Mouse (Mus musculus) T-helper 17 cell (primary cell): ENCODE measurements around the gene Scube3.

ENCODE experiments used
- in situ Hi-C, 2 experiments: fragments of 300-600 bp; cut with MboI, MseI; formaldehyde crosslinking; loops; 1 replicate in 1 of 2; 2 replicates in 1 of 2; pipeline ENCODE4 v1.15.1; 2025; ENCODE audit warnings: high pct_unique_total_duplicates in 2 of 2

Scube3 gene

DNA sequence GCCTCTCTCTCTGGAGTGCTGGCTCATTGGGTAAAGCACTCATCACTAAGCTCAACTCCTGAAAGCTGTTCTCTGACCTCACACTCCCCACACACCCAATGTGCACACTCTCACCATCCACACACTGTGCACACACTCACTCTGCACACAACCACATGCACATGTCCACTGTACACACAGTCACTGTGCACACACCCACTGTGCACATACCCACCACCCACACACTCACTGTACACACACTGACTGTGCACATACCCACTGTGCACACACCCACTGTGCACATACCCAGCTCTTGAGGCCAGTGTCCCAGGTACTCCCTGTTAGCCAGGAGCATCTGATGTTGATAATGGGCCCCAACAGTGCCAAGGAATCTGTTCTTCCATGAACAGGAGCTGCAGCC lies 10.8 kb upstream of the Scube3 start:
- in situ Hi-C loops: loop anchor here in 1 of 2 experiments (5.0 kb wide), 1 partner anchor 49 kb away; the partner anchor contains the start of gene Tcp11

DNA sequence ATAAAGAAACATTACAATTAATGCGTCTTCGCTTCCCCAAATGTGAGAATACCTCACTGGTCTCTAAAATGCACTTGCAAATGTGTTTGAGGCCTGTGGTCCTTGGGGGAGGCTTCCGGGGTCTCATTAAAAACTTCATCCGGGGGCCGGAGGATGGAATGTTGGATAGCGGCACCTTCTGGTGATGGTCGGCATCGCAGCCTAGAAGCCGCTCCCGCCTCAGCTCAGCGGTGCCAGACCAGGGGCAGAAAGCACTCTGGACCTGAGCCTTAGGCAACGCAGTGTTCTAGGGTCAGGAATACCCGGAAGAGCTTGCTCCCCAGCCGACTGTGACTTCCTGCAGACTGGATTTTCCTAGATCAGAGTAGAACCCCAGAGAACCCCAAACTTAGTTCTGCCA lies 8.7 kb upstream of the Scube3 start:
- in situ Hi-C loops: loop anchor here in 1 of 2 experiments (5.0 kb wide), 1 partner anchor 51 kb away; the partner anchor contains the start of gene Tcp11

DNA sequence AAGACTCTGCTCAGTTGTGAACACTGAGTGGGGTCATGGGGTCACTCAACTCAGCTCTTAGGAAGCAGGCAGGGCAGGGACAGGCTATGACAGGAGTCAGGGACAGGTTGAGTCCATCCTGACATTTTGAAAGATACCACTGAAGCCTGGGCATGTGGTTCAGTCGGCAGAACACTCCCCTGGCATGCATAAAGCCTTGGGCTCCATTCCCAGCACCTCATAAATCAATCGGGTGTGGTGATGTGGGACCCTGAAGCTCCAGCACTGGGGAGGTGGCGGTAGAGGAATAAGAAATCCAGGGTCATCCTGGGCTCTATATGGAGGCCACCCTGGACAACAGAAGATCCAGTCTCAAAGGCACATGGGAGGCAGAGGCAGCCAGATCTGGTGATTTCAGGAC lies 6.4 kb upstream of the Scube3 start:
- in situ Hi-C loops: no loop called here

DNA sequence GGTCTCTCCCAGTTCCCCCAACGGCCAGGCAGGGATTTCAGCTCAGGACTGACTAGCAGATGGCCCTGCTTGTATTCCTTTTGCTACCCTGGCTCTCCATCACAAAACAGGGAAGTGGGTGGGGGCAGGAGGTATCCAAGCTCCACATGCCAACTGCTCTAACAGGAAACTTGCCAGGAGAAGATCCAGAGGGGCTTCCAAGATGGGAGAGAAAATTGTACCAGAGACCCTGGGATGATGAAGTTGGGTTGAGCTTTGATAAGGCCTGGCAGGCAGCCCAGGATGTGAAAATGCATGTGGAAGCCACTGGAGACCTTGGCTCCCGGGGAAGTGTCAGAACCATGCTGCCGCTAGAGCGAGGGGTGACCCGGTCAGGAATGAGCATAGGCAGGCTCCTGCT lies 5.7 kb upstream of the Scube3 start:
- in situ Hi-C loops: no loop called here

DNA sequence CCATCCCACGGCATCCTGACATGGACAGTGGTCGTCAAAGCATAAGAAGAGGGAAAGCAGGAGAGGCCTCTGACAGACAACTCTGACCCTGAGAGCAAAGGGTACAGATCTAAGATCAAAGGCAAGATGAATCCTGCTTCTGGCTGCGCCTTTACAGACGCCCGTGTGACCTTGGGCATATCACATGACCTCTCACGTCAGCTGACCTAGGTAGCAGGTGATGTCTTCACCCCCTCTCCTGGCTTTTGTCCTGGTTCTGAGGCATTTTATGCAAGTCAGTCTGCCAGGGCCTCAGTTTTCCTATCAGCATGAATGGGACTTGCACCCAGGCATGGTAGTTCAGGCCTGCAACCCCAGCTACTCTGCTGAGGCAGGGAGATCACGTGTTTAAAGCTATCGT lies 3.9 kb upstream of the Scube3 start:
- in situ Hi-C loops: no loop called here

DNA sequence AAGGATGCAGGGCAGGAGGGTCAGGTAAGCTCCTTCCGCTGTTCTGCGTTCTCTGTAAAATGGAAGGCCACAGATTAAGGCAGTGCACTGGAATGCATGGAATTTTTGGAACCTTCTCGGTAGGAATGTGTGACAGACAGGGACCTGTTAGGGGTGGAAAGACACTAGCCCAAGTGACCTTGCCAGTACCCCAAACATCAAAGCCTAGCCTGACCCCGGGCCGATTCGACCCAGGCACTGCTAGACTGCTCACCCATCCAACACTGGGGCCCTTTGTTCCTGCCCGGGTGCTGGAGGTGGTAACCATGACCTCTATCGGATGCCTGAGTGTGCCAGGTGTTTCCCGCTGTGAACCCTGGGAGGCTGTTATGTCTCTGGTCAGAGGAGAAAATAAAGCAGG lies 3.3 kb upstream of the Scube3 start:
- in situ Hi-C loops: no loop called here

DNA sequence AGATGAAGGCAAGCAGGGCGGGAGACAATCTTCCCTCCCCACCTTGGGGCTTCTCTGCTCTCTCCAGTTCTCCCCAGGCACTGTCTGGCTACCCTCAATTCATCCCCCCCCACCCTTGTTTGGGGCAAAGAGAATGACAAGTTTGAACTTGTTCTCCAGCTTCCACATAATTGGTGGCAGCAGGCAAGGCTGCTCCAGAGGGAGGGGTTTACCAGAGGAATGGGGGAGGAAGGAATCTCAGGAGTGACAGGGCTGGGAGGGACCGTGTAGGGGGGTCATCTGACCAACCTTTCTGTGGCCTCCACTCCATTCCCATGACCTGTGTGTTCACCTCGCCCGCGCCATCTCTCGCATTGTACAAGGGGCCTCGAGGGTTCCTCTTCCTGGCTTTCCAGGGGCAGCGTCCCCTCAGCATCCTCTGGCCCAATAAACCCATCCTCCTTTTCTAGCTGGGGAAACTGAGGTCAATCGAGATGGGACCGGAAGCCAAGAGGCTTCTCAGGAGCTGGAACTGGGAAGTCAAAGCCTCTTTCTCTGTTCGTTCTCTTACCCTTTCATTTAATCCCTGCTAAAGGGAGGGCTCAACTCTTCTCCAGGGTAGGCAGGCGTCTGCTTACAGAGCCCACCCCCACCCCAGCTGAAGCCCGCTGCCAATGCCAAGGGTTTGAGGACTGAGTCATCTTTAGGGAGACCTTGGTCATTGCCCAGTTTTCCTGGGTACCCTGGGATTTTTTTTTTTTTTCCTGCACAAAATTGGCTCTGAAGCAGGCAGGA lies 1.3 kb upstream of the Scube3 start:
- in situ Hi-C loops: no loop called here

DNA sequence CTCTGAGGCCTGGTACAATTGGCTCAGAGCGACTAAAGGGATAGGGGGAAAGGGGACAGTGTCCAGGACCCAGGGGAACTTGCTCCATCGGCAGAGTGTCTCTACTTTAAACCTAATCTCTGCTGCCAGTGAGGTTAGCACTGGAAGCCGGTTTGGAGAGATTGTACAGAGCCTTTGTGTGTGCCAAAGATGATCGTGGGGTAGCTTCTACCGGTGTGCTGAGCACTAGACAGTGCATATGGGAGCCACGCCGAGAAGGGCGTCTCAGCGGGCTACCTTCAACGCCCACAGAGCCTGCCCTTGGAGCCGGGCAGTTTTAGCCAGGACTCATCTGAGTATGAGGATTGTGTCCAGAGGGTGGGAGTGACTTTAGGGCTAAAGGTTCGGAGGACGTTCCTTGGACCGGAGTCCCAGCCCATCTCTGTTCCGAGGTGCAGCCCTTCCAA lies 713 bp upstream of the Scube3 start:
- in situ Hi-C loops: no loop called here

DNA sequence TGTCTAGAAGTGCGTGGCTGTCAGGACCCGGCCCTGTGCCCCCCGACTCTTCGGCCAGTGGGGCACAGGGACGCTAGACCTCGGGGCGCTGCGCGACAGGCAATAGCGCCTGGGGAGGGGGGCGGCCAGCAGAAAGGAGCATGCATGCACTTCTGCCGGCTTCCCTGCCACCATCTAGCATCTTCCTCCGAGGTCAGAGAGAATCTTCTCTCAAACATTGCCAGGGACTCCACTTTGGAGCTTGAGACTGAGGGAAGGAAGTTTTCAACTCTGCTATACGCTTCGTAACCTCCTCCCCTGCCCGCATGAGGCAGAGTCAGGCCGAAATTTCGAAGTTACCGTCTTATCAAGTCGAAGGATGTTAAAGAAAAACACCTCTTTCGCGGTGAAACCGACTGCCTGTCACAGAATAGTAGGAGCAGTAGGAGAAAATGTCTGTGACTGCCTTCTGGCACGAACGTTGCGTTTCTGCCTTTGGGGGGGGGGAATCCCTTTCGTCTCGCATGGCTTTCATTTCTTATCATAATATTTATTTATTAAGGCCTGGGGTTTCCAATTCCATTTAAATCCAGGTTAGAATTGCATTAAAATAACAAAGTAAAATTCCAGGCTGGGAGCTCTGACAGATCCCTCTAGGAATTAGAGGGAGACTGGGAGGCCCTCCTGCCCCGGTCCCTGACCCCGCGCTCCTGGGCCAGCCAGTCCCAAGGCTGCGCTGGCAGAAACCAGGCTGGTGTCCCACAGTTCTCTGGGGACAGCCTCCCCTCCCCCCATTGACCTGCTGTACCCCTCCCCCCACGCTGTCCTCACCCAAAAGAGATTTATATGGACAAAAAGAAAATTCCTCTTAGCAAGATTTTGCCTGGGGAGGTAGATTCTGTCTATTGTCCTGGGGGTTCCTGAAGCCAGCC lies 1.0 kb downstream of the Scube3 start:
- in situ Hi-C loops: no loop called here

DNA sequence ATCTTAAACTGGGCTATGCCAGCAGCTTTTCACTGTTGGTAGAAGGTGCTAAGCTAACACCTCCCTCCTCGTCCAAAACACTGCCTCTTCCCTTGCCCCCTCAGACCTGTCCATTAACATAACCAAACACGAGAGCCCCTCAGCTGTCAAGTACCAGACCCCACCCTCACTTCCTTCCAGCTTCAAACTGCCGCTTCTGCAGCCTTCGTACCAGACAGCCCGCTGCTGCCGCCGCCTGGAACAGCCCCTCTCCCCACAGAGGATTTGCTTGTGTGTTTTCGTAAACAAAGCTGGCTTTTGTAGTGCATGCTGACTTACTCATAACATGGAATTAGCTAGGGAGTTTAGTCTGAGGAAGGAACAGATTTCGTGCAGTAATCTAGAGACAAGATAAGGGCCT lies 1.8 kb downstream of the Scube3 start:
- in situ Hi-C loops: no loop called here

DNA sequence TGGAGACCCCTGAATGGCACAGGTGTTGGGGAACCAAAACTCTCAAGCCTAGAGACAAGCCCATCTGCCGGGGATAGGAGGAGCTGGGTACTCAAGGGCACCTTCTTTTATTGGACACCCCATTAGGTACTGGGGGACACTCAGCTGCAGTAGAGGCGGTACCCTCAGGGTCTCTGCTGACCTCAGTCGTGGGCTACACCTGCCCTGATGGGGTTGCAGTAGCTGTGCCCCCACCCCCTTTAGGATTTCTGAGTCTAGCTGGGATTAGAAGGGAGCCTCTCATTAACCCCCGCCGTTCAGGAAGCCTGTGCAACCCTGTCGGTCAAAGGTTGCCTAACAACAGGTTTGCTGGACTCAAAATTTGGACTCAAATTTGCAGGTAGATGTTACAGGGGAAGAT lies 2.3 kb downstream of the Scube3 start:
- in situ Hi-C loops: no loop called here

DNA sequence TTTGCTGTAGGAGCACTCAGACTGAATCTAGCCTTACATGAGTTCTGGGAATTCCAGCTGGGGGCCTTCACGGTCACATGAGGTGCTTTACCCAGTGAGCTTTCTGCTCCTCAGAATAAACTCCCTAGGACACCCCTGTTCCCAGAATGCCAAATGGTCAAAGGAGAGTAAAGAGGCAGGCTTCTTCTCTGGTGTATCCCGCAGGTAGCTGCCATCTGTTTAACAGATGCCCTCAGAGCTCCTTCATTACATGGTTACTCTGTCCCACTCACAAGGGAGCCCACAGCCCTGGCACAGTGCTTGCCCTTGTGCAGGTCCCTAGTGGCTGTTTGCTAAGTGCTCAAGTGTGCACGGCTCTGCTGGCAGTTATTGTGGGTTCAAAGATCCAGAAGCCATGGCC lies 6.3 kb downstream of the Scube3 start:
- in situ Hi-C loops: no loop called here

DNA sequence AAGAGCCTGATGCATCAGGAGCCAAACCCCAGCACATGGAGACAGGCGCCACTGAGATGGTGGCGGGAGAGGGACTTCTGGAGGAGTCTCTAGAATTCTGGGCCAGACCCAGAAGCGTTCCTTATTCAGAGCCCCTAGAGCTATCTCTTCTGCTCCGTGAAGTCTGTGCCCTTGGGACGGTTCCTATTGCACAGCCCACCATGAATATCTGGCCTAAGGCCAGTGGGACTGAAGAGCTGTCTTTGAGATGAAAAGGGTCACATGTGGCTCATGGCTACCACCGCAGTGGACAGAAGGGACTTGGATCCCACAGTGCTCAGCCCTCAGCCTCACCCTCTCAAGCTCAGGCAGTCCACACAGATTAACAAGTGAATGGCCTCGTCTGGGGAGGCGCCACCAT lies 7.8 kb downstream of the Scube3 start:
- in situ Hi-C loops: no loop called here

DNA sequence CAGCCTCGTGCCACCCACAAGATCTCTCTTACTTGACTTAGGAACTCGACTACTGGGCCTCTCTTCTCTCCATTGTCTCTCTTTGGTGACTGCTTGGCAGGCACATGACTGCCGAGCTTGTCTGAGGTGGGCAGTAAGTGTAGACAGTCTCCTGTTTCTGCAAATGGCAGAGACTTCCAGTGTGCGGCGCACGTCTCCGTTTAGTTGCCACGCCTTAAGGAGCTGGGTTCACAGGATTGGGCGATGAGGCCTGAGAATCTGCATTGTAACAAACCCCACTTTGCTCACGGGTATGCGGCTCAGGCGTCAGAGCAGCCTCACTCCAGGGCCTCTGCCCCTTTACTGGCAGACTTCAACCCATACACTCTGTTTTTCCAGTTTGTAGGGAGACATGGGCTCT lies 8.5 kb downstream of the Scube3 start:
- in situ Hi-C loops: no loop called here

DNA sequence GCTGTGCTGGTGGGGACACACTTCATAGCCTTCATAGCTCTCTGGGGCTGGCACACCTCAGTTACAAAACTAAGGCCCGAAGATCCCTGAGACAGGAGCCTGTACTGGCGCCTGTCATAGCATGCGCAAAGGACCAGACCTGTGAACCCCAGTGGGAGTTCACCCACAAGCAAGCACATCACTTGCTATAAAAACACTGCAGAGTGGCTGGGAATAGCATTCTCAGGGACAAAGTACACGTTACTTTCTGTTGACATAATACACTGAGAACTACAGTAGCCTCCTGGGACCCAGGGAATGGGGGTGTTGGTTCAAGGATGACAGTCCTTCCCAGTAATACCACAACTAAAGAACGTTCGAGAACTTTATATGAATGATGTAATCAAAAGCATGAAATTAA lies 11.2 kb downstream of the Scube3 start:
- in situ Hi-C loops: no loop called here

DNA sequence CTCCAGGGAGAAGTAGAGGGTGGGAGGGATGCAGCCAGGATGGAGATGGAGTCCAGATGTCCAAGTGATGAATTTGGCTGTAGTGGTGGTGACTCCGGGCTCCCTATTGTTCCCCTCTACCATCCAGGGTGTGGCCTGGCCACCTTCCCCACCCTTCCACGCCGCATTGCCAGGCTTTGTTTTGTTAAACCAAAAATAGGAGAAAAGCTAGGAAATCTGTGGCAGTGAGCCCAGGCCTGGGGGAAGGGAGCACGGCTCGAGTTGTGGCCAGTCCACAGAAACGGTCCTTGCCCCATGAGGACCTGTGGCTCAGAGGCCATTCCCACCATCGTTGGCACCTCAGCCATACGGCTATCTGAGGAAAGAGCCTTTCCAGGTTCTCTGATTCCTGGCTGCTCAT lies 13.0 kb downstream of the Scube3 start:
- in situ Hi-C loops: no loop called here

DNA sequence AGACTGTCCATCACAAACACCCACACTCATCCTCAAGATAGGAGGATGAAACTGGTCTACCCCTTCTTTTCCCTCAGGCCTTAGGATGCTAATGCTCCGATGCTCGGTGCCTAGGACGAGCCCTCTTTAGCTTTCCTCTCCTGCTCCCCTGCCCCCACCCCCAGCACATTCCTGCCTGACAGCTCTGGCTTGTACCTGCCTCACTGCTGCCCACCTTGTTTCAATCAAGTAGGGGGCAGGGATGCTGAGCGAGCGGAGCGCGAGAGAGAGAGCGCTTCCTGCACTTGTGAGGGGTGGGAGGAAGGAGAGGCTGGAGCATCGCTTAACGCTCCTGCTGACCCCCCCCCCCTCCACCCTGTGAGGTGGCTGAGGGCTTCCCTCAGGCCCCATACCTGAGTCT lies 18.4 kb downstream of the Scube3 start:
- in situ Hi-C loops: loop anchor here (5.0 kb wide), 2 partner anchors 68 to 78 kb away; partner anchors contain the start of gene Tcp11 (in 1 of the 2)

DNA sequence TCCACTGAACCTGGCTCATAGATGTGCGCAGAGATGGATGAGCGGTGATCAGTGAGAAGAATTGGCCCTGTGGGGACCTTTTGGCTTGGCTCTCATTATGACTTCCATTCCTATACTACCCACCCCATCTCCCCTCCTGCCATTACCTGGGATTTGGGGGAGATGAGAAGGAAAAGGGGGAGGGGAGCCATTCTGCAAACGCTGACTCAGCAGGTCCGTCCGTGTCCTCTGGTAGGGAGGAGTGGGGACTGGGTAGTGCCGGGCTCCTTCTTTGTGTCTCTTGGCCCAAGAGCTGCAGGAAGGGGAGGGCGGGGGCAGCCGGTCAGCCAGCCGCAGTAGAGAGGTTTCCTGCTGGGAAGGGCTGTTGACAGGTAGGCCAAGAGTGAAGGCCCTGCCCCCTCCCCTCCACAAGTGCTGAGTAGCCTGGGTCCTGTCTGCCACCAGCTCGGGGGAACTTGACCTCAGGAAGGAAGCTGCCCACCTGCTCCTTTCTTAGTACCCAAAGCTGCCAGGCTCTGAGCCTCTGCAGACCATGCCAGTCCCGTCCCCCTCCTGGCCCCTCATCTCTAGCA lies 19.5 kb downstream of the Scube3 start:
- in situ Hi-C loops: loop anchor here (5.0 kb wide), 2 partner anchors 69 to 79 kb away; partner anchors contain the start of gene Tcp11 (in 1 of the 2)

DNA sequence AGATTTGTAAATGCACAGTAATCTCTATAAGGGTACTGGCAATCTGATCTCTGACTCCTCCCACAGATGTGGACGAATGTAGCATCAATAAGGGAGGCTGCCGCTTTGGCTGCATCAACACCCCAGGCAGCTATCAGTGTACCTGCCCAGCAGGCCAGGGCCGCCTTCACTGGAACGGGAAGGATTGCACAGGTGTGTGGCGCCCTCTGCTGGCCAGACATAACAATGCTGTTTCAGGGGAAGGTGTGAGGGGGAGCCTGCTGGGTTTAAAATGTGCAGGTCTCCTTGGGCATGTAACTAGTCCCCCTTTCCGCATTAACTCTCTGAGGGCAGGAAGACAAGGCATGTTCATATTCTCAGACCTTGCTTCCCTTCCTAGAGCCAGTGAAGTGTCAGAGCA lies 21.7 kb downstream of the Scube3 start:
- in situ Hi-C loops: loop anchor here (5.0 kb wide), 2 partner anchors 71 to 81 kb away; partner anchors contain the start of gene Tcp11 (in 1 of the 2)

DNA sequence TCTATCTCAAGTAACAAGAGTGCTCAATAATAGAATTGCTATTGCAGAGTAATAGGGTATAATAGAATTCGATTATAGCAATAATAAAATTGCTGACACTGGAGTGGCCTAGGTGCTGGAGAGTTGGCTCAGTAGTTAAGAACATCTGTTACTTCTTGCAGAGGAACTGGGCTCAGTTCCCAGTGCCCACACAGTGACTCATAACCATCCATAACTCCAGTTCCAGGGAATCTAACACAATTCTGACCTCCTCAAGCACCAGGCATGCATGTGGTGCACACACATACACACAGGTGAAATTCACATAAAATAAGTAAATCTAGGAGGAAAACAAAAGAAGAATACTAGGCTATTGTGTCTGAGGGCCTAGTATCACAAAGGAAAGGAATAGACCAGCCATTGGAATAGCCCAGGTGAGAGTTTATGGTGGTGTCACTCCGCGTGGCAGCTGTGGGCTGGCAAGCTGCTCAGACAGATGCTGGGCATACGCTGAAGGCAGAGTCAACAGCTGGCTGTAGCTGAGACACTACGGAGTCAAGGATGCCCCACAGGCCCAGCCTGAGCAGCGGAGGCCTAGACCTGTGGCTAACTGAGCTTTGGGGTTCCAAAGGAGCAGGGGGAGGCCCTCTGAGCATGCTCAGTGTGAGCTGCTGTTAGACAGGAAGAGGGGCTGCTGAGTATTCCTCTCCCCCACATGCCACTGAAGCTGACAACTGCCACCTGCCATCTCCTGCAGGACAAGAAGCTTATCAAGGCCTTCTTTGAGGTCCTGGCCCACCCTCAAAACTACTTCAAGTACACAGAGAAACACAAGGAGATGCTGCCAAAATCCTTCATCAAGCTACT lies 28.7 kb downstream of the Scube3 start:
- in situ Hi-C loops: no loop called here

DNA sequence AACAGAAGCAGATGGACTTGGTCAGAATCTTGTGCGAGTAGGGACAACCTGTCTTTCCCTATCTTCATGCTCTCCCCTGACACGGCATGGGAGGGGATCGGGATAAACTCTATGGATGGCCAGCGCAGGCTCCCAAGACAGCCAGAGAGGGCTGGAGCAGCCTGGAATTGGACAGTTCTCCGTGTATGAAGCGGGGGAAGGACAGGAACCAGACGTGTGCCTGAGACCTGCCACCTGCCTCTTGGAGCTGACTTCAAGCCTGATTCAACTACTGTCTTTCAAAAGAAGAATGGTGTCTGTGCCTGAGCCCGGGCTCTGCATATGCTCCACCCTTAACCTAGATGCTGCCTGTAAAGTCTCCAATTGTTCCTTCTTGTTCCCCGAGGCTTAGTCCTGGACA lies 30.7 kb downstream of the Scube3 start:
- in situ Hi-C loops: no loop called here
